Mouse (Mus musculus) neural tube, embryonic 12.5 days (tissue): ENCODE measurements around the gene Ehbp1. TPM values are rescaled to one million over a fixed set of nuclear protein-coding genes. Genes with fewer than 3 reads are reported as not detected.

Experiments
- ATAC-seq: fragments of 200-750 bp; cut with Nextera tagmentation; 2 replicates; pipeline ENCODE4 v1.8.0; 2017; ENCODE audit warnings: low read depth, mild to moderate bottlenecking, moderate TSS enrichment, moderate library complexity; ENCODE audit not compliant: low FRiP score
- H3K27ac ChIP-seq: fragments of 300-500 bp; sonication (generic); 2 replicates; pipeline ENCODE4 v1.5.1; 2016
- H3K27me3 ChIP-seq: fragments of 300-500 bp; sonication (generic); replicated peaks from 2 replicates; pipeline ENCODE4 v1.6.1; 2016; ENCODE audit warnings: mild to moderate bottlenecking
- H3K36me3 ChIP-seq: fragments of 300-500 bp; sonication (generic); 2 replicates; pipeline ENCODE4 v1.6.1; 2016; ENCODE audit warnings: mild to moderate bottlenecking
- H3K4me1 ChIP-seq: fragments of 300-500 bp; sonication (generic); 2 replicates; pipeline ENCODE4 v1.6.1; 2016
- H3K4me2 ChIP-seq: fragments of 300-500 bp; sonication (generic); replicated peaks from 2 replicates; pipeline ENCODE4 v1.6.1; 2016; ENCODE audit warnings: mild to moderate bottlenecking
- H3K4me3 ChIP-seq: fragments of 300-500 bp; sonication (generic); 2 replicates; pipeline ENCODE4 v1.5.1; 2016
- H3K9ac ChIP-seq: fragments of 300-500 bp; sonication (generic); 2 replicates; pipeline ENCODE4 v1.6.1; 2016; ENCODE audit warnings: mild to moderate bottlenecking
- H3K9me3 ChIP-seq: fragments of 300-500 bp; sonication (generic); 2 replicates; pipeline ENCODE4 v1.6.1; 2016; ENCODE audit warnings: mild to moderate bottlenecking
- WGBS: fragments of 180-500 bp; shearing (Covaris S2); methylation state at CpG from one replicate; pipeline ENCODE4 v1.1.7; 2016; 5-methylcytosine and 5-hydroxymethylcytosine counted together
- polyA plus RNA-seq: library from polyadenylated mRNA; unstranded; fragments of >200 nt; fragmentation: Nextera tagmentation; extraction: Ambion mirVana; gene quantifications from 2 replicates; pipeline ENCODE4 v1.2.1, GENCODE M21; 2016

Gene Ehbp1
- polyA plus RNA-seq, 1 experiment from 2014 or later = 16.1 TPM

DNA sequence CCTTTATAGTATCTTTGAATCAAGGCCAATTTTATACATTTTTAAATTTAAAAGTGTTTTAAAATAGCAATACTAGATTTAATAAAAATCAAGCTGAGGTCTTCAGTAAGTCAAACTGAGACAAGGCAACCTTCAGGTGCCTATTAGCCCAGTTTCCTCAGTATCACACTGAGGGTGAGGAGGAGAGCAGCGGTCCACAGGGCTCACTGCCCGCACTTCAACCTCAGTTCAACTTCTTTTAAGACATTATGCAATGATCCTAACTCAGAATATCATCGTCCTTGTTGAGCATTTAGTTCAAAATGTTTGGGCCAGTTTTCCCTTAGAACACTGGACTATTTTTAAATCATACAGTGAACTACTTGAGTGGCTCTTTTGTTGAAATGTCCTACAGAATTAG, 70.2 kb downstream of the Ehbp1 start:
- 91% methylated on average over 3 of the region's 3 CpGs for WGBS
- no peak overlapping the region for H3K9ac ChIP-seq
- no peak for ATAC-seq
- H3K4me2 ChIP-seq = no peak overlapping the region
- no peaks in the 10 kb centered on the region for H3K9me3 ChIP-seq
- H3K4me3 ChIP-seq = no peak overlapping the region
- H3K27me3 ChIP-seq = no peaks in the 10 kb centered on the region
- H3K27ac ChIP-seq = no peak overlapping the region
- no peaks in the 10 kb centered on the region for H3K4me1 ChIP-seq
- peaks cover 10% of the 10 kb centered on the region for H3K36me3 ChIP-seq

DNA sequence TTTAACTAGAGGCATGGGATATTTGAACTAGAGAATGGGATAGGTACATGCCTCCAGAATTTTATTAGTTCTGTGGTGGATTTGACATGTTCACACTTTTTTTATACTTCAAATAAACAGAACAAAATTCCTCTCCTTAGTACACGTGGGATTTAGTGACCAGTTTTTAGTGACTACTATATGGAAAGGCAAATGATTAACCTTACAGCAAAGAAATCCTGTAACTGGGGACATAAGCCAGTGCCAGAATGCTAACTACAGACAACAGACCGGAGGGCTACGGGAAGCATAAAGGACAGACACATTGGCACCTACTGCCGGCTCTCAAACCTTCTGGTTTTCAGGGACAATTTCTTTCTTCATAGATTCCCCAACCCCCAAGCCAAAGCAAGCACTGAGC, 72.4 kb downstream of the Ehbp1 start:
- no peaks in the 10 kb centered on the region for H3K36me3 ChIP-seq
- H3K27me3 ChIP-seq = no peaks in the 10 kb centered on the region
- H3K27ac ChIP-seq = no peak overlapping the region
- no peak for ATAC-seq
- H3K9ac ChIP-seq = no peak overlapping the region
- H3K4me1 ChIP-seq = no peaks in the 10 kb centered on the region
- H3K4me2 ChIP-seq = no peak overlapping the region
- 91% methylated on average over 4 of the region's 4 CpGs for WGBS
- no peaks in the 10 kb centered on the region for H3K9me3 ChIP-seq
- no peak overlapping the region for H3K4me3 ChIP-seq

DNA sequence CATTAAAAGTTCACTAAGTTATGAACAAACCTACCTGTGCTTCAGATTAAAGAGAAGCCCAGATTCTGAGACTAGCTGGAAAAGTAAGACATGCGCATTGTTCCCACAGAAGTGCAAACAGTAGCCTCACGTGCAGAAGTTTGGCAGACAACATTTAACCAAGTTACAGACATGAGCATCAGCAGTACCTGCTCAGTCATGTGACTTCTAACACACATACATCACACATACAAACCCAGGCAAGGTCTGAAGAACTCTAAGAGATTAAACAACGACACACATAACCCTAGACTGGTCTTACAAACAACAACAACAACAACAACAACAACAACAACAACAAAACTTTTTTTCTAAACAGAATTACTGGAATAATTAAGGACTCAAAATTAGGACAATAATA, 72.9 kb downstream of the Ehbp1 start:
- H3K36me3 ChIP-seq = no peaks in the 10 kb centered on the region
- no peak overlapping the region for H3K9ac ChIP-seq
- no peak for ATAC-seq
- H3K4me1 ChIP-seq = no peaks in the 10 kb centered on the region
- 81% methylated on average over 3 of the region's 3 CpGs for WGBS
- no peaks in the 10 kb centered on the region for H3K27me3 ChIP-seq
- H3K4me2 ChIP-seq = no peak overlapping the region
- no peaks in the 10 kb centered on the region for H3K9me3 ChIP-seq
- no peak overlapping the region for H3K4me3 ChIP-seq
- no peak overlapping the region for H3K27ac ChIP-seq

- no peaks in the 10 kb centered on the region for H3K4me1 ChIP-seq
- no peak overlapping the region for H3K27ac ChIP-seq
- ATAC-seq = no peak
- no peak overlapping the region for H3K4me3 ChIP-seq
- no peaks in the 10 kb centered on the region for H3K36me3 ChIP-seq
- no peak overlapping the region for H3K4me2 ChIP-seq
- no peak overlapping the region for H3K9ac ChIP-seq
- H3K27me3 ChIP-seq = no peaks in the 10 kb centered on the region
- 0 out of 2 replicates have a peak, but pooled peaks cover 4% of the 10 kb centered on the region for H3K9me3 ChIP-seq
Observed at GRCm38 (mm10) chr11:22267014-22267413, 75.1 kb downstream of the Ehbp1 start.

GRCm38 (mm10) chr11:22255418-22255817, 86.7 kb downstream of the Ehbp1 start:
- 92% methylated on average over 1 of the region's 1 CpGs for WGBS
- Histone ChIP-seq H3K9ac (no peak overlapping the region), H3K27ac (no peak overlapping the region), H3K4me2 (no peak overlapping the region), H3K36me3 (no peaks in the 10 kb centered on the region), H3K27me3 (no peaks in the 10 kb centered on the region), H3K9me3 (no peaks in the 10 kb centered on the region), H3K4me3 (no peak overlapping the region), H3K4me1 (no peaks in the 10 kb centered on the region)
- no peak for ATAC-seq

GRCm38 (mm10) chr11:22249363-22249762, 92.7 kb downstream of the Ehbp1 start:
- H3K36me3 ChIP-seq = no peaks in the 10 kb centered on the region
- no peaks in the 10 kb centered on the region for H3K27me3 ChIP-seq
- no peak overlapping the region for H3K4me3 ChIP-seq
- no peaks in the 10 kb centered on the region for H3K4me1 ChIP-seq
- no peak overlapping the region for H3K4me2 ChIP-seq
- H3K9ac ChIP-seq = no peak overlapping the region
- H3K27ac ChIP-seq = no peak overlapping the region
- no peaks in the 10 kb centered on the region for H3K9me3 ChIP-seq
- ATAC-seq = no peak
- WGBS = 74% methylated on average over 2 of the region's 2 CpGs

DNA sequence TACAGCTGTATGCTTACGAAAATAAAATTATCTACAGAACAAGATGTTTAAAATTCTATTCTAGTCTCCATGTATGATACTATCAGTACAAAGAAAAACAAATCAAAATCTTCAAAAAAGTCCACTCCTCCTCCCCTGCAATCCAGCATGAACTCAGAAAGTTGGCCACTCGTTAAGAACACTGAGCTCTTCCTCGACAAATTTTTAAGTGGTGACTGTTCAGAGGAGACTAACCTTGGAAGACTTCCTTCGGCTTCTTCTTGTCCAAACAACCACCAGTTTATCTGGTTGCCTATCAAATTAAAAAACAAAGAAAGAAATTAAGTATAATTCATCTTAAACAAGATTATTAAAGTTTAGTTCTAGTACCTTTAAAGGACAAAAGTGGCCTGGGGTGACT, 94.4 kb downstream of the Ehbp1 start:
- Histone ChIP-seq H3K4me3 (no peak overlapping the region), H3K9ac (no peak overlapping the region), H3K4me1 (no peaks in the 10 kb centered on the region), H3K4me2 (no peak overlapping the region), H3K36me3 (no peaks in the 10 kb centered on the region), H3K9me3 (no peaks in the 10 kb centered on the region), H3K27me3 (no peaks in the 10 kb centered on the region), H3K27ac (no peak overlapping the region)
- 89% methylated on average over 4 of the region's 4 CpGs for WGBS
- ATAC-seq = no peak

DNA sequence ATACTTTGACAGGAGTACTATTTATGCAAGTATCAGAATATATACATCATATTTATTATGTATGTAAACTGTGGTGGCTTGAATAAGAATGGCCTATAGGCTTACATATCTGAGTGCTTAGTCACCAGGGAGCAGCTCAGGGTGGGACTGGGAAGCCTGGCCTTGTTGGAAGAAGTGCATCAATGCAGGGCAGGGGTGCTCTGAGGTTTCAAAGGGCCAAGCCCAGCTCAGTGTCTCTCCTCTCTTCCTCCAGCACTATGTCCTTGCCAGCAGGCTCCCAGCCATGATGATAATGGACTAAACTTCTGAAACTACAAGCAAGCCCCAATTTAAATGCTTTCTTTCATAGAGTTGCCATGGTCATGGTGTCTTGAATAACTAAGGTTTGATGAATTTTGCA, 95.0 kb downstream of the Ehbp1 start:
- H3K4me2 ChIP-seq = no peak overlapping the region
- ATAC-seq = no peak
- no peaks in the 10 kb centered on the region for H3K36me3 ChIP-seq
- H3K4me3 ChIP-seq = no peak overlapping the region
- H3K27me3 ChIP-seq = no peaks in the 10 kb centered on the region
- H3K27ac ChIP-seq = no peak overlapping the region
- H3K4me1 ChIP-seq = no peaks in the 10 kb centered on the region
- H3K9ac ChIP-seq = no peak overlapping the region
- H3K9me3 ChIP-seq = no peaks in the 10 kb centered on the region

DNA sequence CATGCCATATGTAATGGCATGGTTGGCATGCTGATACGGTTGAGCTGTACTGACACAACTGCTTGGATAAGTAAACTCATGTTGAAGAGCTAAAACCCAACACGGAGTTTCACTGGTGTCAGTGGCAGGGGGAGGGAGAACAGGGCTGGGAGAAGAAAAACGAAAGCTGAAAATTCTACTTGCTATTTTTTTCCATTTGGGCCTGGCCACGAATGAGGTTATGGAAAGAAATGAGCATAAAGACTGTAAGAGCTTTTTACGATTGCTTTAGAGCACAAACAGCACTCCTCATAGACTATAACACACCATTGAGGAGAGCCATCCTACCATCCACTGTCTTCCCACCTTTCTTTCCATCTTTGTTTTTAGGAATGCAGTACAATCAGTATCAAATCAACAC, 106.5 kb downstream of the Ehbp1 start:
- Histone ChIP-seq H3K27ac (no peak overlapping the region), H3K36me3 (no peaks in the 10 kb centered on the region), H3K27me3 (no peaks in the 10 kb centered on the region), H3K4me1 (peaks cover 5% of the 10 kb centered on the region; the same call in 1 of the 2 replicates), H3K9me3 (no peaks in the 10 kb centered on the region), H3K4me3 (no peak overlapping the region), H3K9ac (no peak overlapping the region), H3K4me2 (no peak overlapping the region)
- WGBS = 88% methylated on average over 5 of the region's 5 CpGs
- no peak for ATAC-seq

GRCm38 (mm10) chr11:22234739-22235138, 107.4 kb downstream of the Ehbp1 start:
- ATAC-seq = no peak
- H3K4me2 ChIP-seq = no peak overlapping the region
- H3K9ac ChIP-seq = no peak overlapping the region
- 57% methylated on average over 1 of the region's 1 CpGs for WGBS
- peaks cover 5% of the 10 kb centered on the region; the same call in 1 of the 2 replicates for H3K4me1 ChIP-seq
- H3K27me3 ChIP-seq = no peaks in the 10 kb centered on the region
- H3K9me3 ChIP-seq = no peaks in the 10 kb centered on the region
- H3K36me3 ChIP-seq = no peaks in the 10 kb centered on the region
- no peak overlapping the region for H3K4me3 ChIP-seq
- no peak overlapping the region for H3K27ac ChIP-seq

GRCm38 (mm10) chr11:22230906-22231305, 111.2 kb downstream of the Ehbp1 start:
- Histone ChIP-seq H3K4me3 (no peak overlapping the region), H3K27ac (no peak overlapping the region), H3K4me2 (no peak overlapping the region), H3K27me3 (no peaks in the 10 kb centered on the region), H3K9me3 (no peaks in the 10 kb centered on the region), H3K9ac (no peak overlapping the region), H3K4me1 (peaks cover 5% of the 10 kb centered on the region; the same call in 1 of the 2 replicates), H3K36me3 (no peaks in the 10 kb centered on the region)
- ATAC-seq = no peak
- WGBS = 77% methylated on average over 6 of the region's 6 CpGs

DNA sequence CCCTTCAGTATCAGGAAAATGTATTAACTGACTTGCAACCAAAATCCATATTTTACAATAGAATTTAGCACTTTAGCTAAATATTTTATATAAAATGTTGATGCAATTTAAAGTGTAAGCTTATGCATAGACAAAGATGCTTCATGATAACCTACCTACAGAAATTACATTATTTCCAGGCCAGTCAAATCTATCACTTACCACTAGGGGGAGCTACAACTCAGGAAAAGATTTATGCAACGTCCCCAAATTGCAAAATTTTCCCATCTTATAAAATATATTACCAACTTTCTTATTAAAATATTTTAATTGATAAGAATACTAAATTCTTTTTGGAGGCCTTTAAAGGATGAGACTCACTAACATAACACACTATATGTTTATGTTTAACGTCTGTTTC, 116.5 kb downstream of the Ehbp1 start:
- Histone ChIP-seq H3K27ac (no peak overlapping the region), H3K36me3 (no peaks in the 10 kb centered on the region), H3K9me3 (no peaks in the 10 kb centered on the region), H3K4me2 (no peak overlapping the region), H3K4me1 (no peaks in the 10 kb centered on the region), H3K4me3 (no peak overlapping the region), H3K27me3 (no peaks in the 10 kb centered on the region), H3K9ac (no peak overlapping the region)
- ATAC-seq = no peak
- 62% methylated on average over 2 of the region's 2 CpGs for WGBS

DNA sequence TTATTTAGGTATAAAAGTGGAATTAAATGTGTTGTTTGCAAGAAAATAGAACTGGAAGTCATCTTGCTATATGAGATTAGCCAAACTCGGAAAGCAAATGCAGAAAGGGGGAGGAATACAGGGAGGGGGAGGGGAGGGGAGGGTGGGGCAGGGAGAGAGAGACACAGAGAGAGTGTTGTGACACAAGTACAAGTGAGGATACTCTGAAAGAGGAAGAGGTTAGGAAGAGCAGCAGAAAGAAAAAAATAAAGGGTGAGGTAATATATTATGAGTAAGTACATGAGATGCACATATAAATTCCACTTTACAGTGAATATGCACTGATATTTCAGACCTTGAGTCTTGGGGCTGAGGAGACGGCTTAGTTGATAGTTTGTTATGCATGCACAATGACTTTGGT, 123.9 kb downstream of the Ehbp1 start:
- no peak overlapping the region for H3K9ac ChIP-seq
- H3K4me2 ChIP-seq = no peak overlapping the region
- H3K9me3 ChIP-seq = no peaks in the 10 kb centered on the region
- H3K4me1 ChIP-seq = no peaks in the 10 kb centered on the region
- no peak overlapping the region for H3K4me3 ChIP-seq
- ATAC-seq = no peak
- H3K36me3 ChIP-seq = no peaks in the 10 kb centered on the region
- H3K27me3 ChIP-seq = no peaks in the 10 kb centered on the region
- H3K27ac ChIP-seq = no peak overlapping the region
- WGBS = 82% methylated on average over 2 of the region's 2 CpGs

DNA sequence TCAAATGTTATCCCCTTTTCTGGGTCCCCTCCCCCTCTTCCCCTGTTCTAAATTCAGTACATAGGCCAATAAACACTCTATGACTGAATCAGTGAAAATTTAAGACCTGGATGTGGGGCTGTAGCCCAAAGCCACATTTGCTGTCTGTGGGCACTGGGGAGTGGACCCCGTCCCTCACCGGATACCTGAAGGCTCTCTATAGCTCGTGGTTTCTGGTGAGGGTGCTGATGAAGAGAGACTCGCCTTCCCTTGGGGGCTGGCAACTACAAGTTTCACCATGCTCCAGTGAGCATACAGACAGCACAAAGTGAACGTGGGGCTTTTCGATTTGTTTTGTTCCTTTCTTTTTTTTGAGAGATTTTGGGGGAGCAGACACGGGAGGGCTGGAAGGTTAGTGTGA, 125.2 kb downstream of the Ehbp1 start:
- H3K27ac ChIP-seq = no peak overlapping the region
- H3K4me3 ChIP-seq = no peak overlapping the region
- no peak overlapping the region for H3K9ac ChIP-seq
- no peaks in the 10 kb centered on the region for H3K27me3 ChIP-seq
- 74% methylated on average over 7 of the region's 7 CpGs for WGBS
- H3K4me1 ChIP-seq = no peaks in the 10 kb centered on the region
- no peaks in the 10 kb centered on the region for H3K36me3 ChIP-seq
- no peaks in the 10 kb centered on the region for H3K9me3 ChIP-seq
- ATAC-seq = no peak
- no peak overlapping the region for H3K4me2 ChIP-seq
